Mouse (Mus musculus): ENCODE results near the gene March11. TPM values are rescaled to one million over a fixed set of nuclear protein-coding genes. Genes with fewer than 3 reads are reported as not detected.

March11 gene
- polyA plus RNA-seq, 1 experiment from 2014 or later = 0.45 TPM

- no peaks in the 10 kb centered on the region for H3K4me1 ChIP-seq (replicated peaks; ENCODE audit: control insufficient read depth, insufficient read depth, low read length)
- ATAC-seq (replicated peaks; ENCODE audit: low FRiP score, low TSS enrichment, low read depth) = no peak
- no peaks in the 10 kb centered on the region for H3K36me3 ChIP-seq (ENCODE audit: control insufficient read depth, insufficient read depth, low read length)
- DNase-seq (ENCODE audit: low spot score) = no peak
- H3K9ac ChIP-seq (ENCODE audit: low read length) = no peak overlapping the region
- H3K27ac ChIP-seq (ENCODE audit: low read depth) = no peak overlapping the region
- H3K4me3 ChIP-seq (ENCODE audit: low read depth, low read length) = no peak overlapping the region
- no peak overlapping the region for H3K4me2 ChIP-seq (ENCODE audit: low read length)
- WGBS = 78% methylated on average over 4 of the region's 4 CpGs
- H3K9me3 ChIP-seq (ENCODE audit: control insufficient read depth, low read length) = no peaks in the 10 kb centered on the region
- H3K27me3 ChIP-seq (replicated peaks; ENCODE audit: control insufficient read depth, insufficient read depth, low read length) = no peaks in the 10 kb centered on the region
Observed at GRCm38 (mm10) chr15:26378879-26379278, 70.0 kb downstream of the March11 start.

GRCm38 (mm10) chr15:26379831-26380230, 71.0 kb downstream of the March11 start:
- ATAC-seq (replicated peaks; ENCODE audit: low FRiP score, low TSS enrichment, low read depth) (no peak), DNase-seq (ENCODE audit: low spot score) (no peak)
- no peak overlapping the region for H3K4me2 ChIP-seq (ENCODE audit: low read length)
- H3K27ac ChIP-seq (ENCODE audit: low read depth) = no peak overlapping the region
- H3K4me1 ChIP-seq (replicated peaks; ENCODE audit: control insufficient read depth, insufficient read depth, low read length) = no peaks in the 10 kb centered on the region
- H3K27me3 ChIP-seq (replicated peaks; ENCODE audit: control insufficient read depth, insufficient read depth, low read length) = no peaks in the 10 kb centered on the region
- H3K4me3 ChIP-seq (ENCODE audit: low read depth, low read length) = no peak overlapping the region
- H3K9ac ChIP-seq (ENCODE audit: low read length) = no peak overlapping the region
- no peaks in the 10 kb centered on the region for H3K9me3 ChIP-seq (ENCODE audit: control insufficient read depth, low read length)
- 61% methylated on average over 3 of the region's 3 CpGs for WGBS
- H3K36me3 ChIP-seq (ENCODE audit: control insufficient read depth, insufficient read depth, low read length) = no peaks in the 10 kb centered on the region

- ATAC-seq (replicated peaks; ENCODE audit: low FRiP score, low TSS enrichment, low read depth) (no peak), DNase-seq (ENCODE audit: low spot score) (no peak)
- Histone ChIP-seq H3K4me1 (replicated peaks; ENCODE audit: control insufficient read depth, insufficient read depth, low read length) (no peaks in the 10 kb centered on the region), H3K27ac (ENCODE audit: low read depth) (no peak overlapping the region), H3K9me3 (ENCODE audit: control insufficient read depth, low read length) (no peaks in the 10 kb centered on the region), H3K27me3 (replicated peaks; ENCODE audit: control insufficient read depth, insufficient read depth, low read length) (no peaks in the 10 kb centered on the region), H3K4me3 (ENCODE audit: low read depth, low read length) (no peak overlapping the region), H3K9ac (ENCODE audit: low read length) (no peak overlapping the region), H3K36me3 (ENCODE audit: control insufficient read depth, insufficient read depth, low read length) (no peaks in the 10 kb centered on the region), H3K4me2 (ENCODE audit: low read length) (no peak overlapping the region)
- WGBS = 87% methylated on average over 1 of the region's 1 CpGs
Observed at GRCm38 (mm10) chr15:26380844-26381243, 72.0 kb downstream of the March11 start.

- no peaks in the 10 kb centered on the region for H3K4me1 ChIP-seq (replicated peaks; ENCODE audit: control insufficient read depth, insufficient read depth, low read length)
- no peak overlapping the region for H3K4me3 ChIP-seq (ENCODE audit: low read depth, low read length)
- H3K27ac ChIP-seq (ENCODE audit: low read depth) = no peak overlapping the region
- H3K9me3 ChIP-seq (ENCODE audit: control insufficient read depth, low read length) = no peaks in the 10 kb centered on the region
- no peak for ATAC-seq (replicated peaks; ENCODE audit: low FRiP score, low TSS enrichment, low read depth)
- no peak overlapping the region for H3K9ac ChIP-seq (ENCODE audit: low read length)
- H3K4me2 ChIP-seq (ENCODE audit: low read length) = no peak overlapping the region
- WGBS = 85% methylated on average over 9 of the region's 9 CpGs
- H3K27me3 ChIP-seq (replicated peaks; ENCODE audit: control insufficient read depth, insufficient read depth, low read length) = no peaks in the 10 kb centered on the region
- no peaks in the 10 kb centered on the region for H3K36me3 ChIP-seq (ENCODE audit: control insufficient read depth, insufficient read depth, low read length)
- DNase-seq (ENCODE audit: low spot score) = no peak
Observed at GRCm38 (mm10) chr15:26390001-26390400, 81.2 kb downstream of the March11 start.

GRCm38 (mm10) chr15:26396556-26396955, 87.7 kb downstream of the March11 start:
- H3K9ac ChIP-seq (ENCODE audit: low read length) = no peak overlapping the region
- WGBS = 85% methylated on average over 2 of the region's 2 CpGs
- no peak overlapping the region for H3K27ac ChIP-seq (ENCODE audit: low read depth)

GRCm38 (mm10) chr15:26425284-26425683, 116.4 kb downstream of the March11 start:
- DNase-seq (ENCODE audit: low spot score) = no peak
- no peak overlapping the region for H3K9ac ChIP-seq (ENCODE audit: low read length)
- H3K36me3 ChIP-seq (ENCODE audit: control insufficient read depth, insufficient read depth, low read length) = no peaks in the 10 kb centered on the region
- H3K9me3 ChIP-seq (ENCODE audit: control insufficient read depth, low read length) = no peaks in the 10 kb centered on the region
- H3K4me3 ChIP-seq (ENCODE audit: low read depth, low read length) = no peak overlapping the region
- H3K27ac ChIP-seq (ENCODE audit: low read depth) = no peak overlapping the region
- WGBS = 84% methylated on average over 3 of the region's 3 CpGs
- H3K27me3 ChIP-seq (replicated peaks; ENCODE audit: control insufficient read depth, insufficient read depth, low read length) = no peaks in the 10 kb centered on the region
- no peaks in the 10 kb centered on the region for H3K4me1 ChIP-seq (replicated peaks; ENCODE audit: control insufficient read depth, insufficient read depth, low read length)
- no peak overlapping the region for H3K4me2 ChIP-seq (ENCODE audit: low read length)
- no peak for ATAC-seq (replicated peaks; ENCODE audit: low FRiP score, low TSS enrichment, low read depth)

More at GRCm38 (mm10) chr15:26396556-26396955, 87.7 kb downstream of the March11 start:
- Histone ChIP-seq H3K4me3 (ENCODE audit: low read depth, low read length) (no peak overlapping the region), H3K9me3 (ENCODE audit: control insufficient read depth, low read length) (no peaks in the 10 kb centered on the region), H3K27me3 (replicated peaks; ENCODE audit: control insufficient read depth, insufficient read depth, low read length) (no peaks in the 10 kb centered on the region), H3K4me1 (replicated peaks; ENCODE audit: control insufficient read depth, insufficient read depth, low read length) (no peaks in the 10 kb centered on the region), H3K36me3 (ENCODE audit: control insufficient read depth, insufficient read depth, low read length) (no peaks in the 10 kb centered on the region), H3K4me2 (ENCODE audit: low read length) (no peak overlapping the region)
- no peak for DNase-seq (ENCODE audit: low spot score)
- no peak for ATAC-seq (replicated peaks; ENCODE audit: low FRiP score, low TSS enrichment, low read depth)

- Histone ChIP-seq H3K9ac (ENCODE audit: low read length) (no peak overlapping the region), H3K27me3 (replicated peaks; ENCODE audit: control insufficient read depth, insufficient read depth, low read length) (no peaks in the 10 kb centered on the region), H3K4me3 (ENCODE audit: low read depth, low read length) (no peak overlapping the region), H3K4me1 (replicated peaks; ENCODE audit: control insufficient read depth, insufficient read depth, low read length) (no peaks in the 10 kb centered on the region), H3K9me3 (ENCODE audit: control insufficient read depth, low read length) (no peaks in the 10 kb centered on the region), H3K4me2 (ENCODE audit: low read length) (no peak overlapping the region), H3K36me3 (ENCODE audit: control insufficient read depth, insufficient read depth, low read length) (no peaks in the 10 kb centered on the region), H3K27ac (ENCODE audit: low read depth) (no peak overlapping the region)
- ATAC-seq (replicated peaks; ENCODE audit: low FRiP score, low TSS enrichment, low read depth) (no peak), DNase-seq (ENCODE audit: low spot score) (no peak)
Observed at GRCm38 (mm10) chr15:26426231-26426630, 117.4 kb downstream of the March11 start.

GRCm38 (mm10) chr15:26430565-26430964, 121.7 kb downstream of the March11 start:
- DNase-seq (ENCODE audit: low spot score) (no peak), ATAC-seq (replicated peaks; ENCODE audit: low FRiP score, low TSS enrichment, low read depth) (no peak)
- Histone ChIP-seq H3K27ac (ENCODE audit: low read depth) (no peak overlapping the region), H3K4me2 (ENCODE audit: low read length) (no peak overlapping the region), H3K4me1 (replicated peaks; ENCODE audit: control insufficient read depth, insufficient read depth, low read length) (no peaks in the 10 kb centered on the region), H3K4me3 (ENCODE audit: low read depth, low read length) (no peak overlapping the region), H3K9ac (ENCODE audit: low read length) (no peak overlapping the region), H3K27me3 (replicated peaks; ENCODE audit: control insufficient read depth, insufficient read depth, low read length) (no peaks in the 10 kb centered on the region), H3K9me3 (ENCODE audit: control insufficient read depth, low read length) (no peaks in the 10 kb centered on the region), H3K36me3 (ENCODE audit: control insufficient read depth, insufficient read depth, low read length) (no peaks in the 10 kb centered on the region)
- 83% methylated on average over 2 of the region's 2 CpGs for WGBS

- Histone ChIP-seq H3K4me1 (replicated peaks; ENCODE audit: control insufficient read depth, insufficient read depth, low read length) (no peaks in the 10 kb centered on the region), H3K9ac (ENCODE audit: low read length) (no peak overlapping the region), H3K9me3 (ENCODE audit: control insufficient read depth, low read length) (no peaks in the 10 kb centered on the region), H3K27ac (ENCODE audit: low read depth) (no peak overlapping the region), H3K27me3 (replicated peaks; ENCODE audit: control insufficient read depth, insufficient read depth, low read length) (no peaks in the 10 kb centered on the region), H3K4me2 (ENCODE audit: low read length) (no peak overlapping the region), H3K4me3 (ENCODE audit: low read depth, low read length) (no peak overlapping the region), H3K36me3 (ENCODE audit: control insufficient read depth, insufficient read depth, low read length) (no peaks in the 10 kb centered on the region)
- WGBS = 82% methylated on average over 2 of the region's 2 CpGs
- no peak for DNase-seq (ENCODE audit: low spot score)
- ATAC-seq (replicated peaks; ENCODE audit: low FRiP score, low TSS enrichment, low read depth) = no peak
Observed at GRCm38 (mm10) chr15:26432676-26433075, 123.8 kb downstream of the March11 start.
